ENCODE assay signal across 19 mouse cellular contexts in the genomic region with DNA sequence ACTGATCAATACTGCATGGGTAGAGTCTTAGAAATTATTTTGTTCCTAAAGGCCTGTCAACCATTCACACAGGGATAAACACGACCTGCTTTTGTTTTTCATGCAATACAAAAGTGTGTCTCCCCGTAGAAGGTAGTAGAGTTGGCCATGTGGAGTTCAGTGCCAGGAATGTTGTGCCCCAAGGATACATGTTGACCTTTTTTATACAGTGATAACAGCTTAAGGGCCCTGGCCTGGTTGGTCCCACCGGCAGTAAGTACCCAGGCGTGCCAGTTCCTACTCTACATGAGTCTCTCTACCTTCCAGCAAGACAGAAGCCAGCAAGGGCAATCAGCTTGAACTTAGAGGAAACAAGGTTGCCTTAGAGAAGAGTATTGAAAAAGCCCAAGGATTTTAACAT. TPM values are rescaled to one million over a fixed set of nuclear protein-coding genes. Genes with fewer than 3 reads are reported as not detected.
"Had no signal": no experiment of that assay in that cellular context is flagged by ENCODE, and none has a peak within 500 bp of the region (broad histone marks: within the 10 kb centered on the region; RNA-seq: fewer than 3 reads in every experiment).

No protein-coding gene starts in this region.

- H3K9ac ChIP-seq: lung, embryonic 14.5 days; midbrain, embryonic 13.5 days; neural tube, embryonic 13.5 days; neural tube, embryonic 15.5 days had no signal

- H3K27ac ChIP-seq: midbrain, embryonic 10.5 days; midbrain, embryonic 13.5 days; neural tube, embryonic 13.5 days; neural tube, embryonic 15.5 days had no signal

- DNase-seq: lung, adult 18-20 months; lung, embryonic 14.5 days; lung, postnatal 10 days; lung, postnatal 4 days; retina, postnatal 1 day; right cerebral cortex, adult 18-20 months; right cerebral cortex, postnatal 25 days; right cerebral cortex, postnatal 4 days; spleen, adult 18-20 months; thymus, adult 18-20 months; thymus, postnatal 14 days; thymus, postnatal 36 days had no signal

- H3K4me3 ChIP-seq: midbrain, embryonic 10.5 days; midbrain, embryonic 13.5 days; myocyte; neural tube, embryonic 13.5 days; neural tube, embryonic 15.5 days had no signal

- ATAC-seq: midbrain, embryonic 13.5 days; midbrain, embryonic 16.5 days had no signal

- H3K4me1 ChIP-seq: midbrain, embryonic 10.5 days; midbrain, embryonic 13.5 days; neural tube, embryonic 13.5 days; neural tube, embryonic 15.5 days had no signal

- H3K27me3 ChIP-seq: midbrain, embryonic 13.5 days; neural tube, embryonic 13.5 days; neural tube, embryonic 15.5 days had no signal

- H3K4me2 ChIP-seq: lung, embryonic 14.5 days; midbrain, embryonic 13.5 days; neural tube, embryonic 13.5 days; neural tube, embryonic 15.5 days had no signal

- H3K9me3 ChIP-seq: midbrain, embryonic 10.5 days; midbrain, embryonic 13.5 days; neural tube, embryonic 13.5 days; neural tube, embryonic 15.5 days had no signal

RNA-seq across cellular contexts. Expression of a gene that starts 14.5 kb away (rescaled TPM):
- total RNA-seq: megakaryocyte, adult 5-6 weeks had no signal
